Mouse (Mus musculus) liver, embryonic 14.5 days (tissue): ENCODE data around the gene Tmem131l.

Experiments
- CTCF ChIP-seq: IDR thresholded peaks from 2 replicates; pipeline ENCODE4 v1.5.1; 2016; ENCODE audit warnings: antibody characterized with exemption, low read depth, control low read depth
- EP300 ChIP-seq: IDR thresholded peaks from 2 replicates; pipeline ENCODE4 v1.6.1; 2016; ENCODE audit warnings: antibody characterized with exemption, low read depth

GRCm38 (mm10) chr3:83978497-83979410, 61.2 kb downstream of the Tmem131l start:
- TF ChIP-seq EP300: no peak
- TF ChIP-seq CTCF: no peak
